Mouse (Mus musculus) olfactory bulb, adult 2 months (tissue): ENCODE data around the gene Qsox1.

ENCODE experiments used
- CTCF ChIP-seq: fragments of 200-500 bp; IDR thresholded peaks from 2 replicates; pipeline ENCODE4 v1.5.1; 2012; ENCODE audit warnings: low read depth, mild to moderate bottlenecking, low read length, moderate library complexity; ENCODE audit not compliant: insufficient read depth
- POLR2A ChIP-seq: fragments of 200-500 bp; IDR thresholded peaks from 2 replicates; pipeline ENCODE4 v1.6.1; 2012; ENCODE audit warnings: mild to moderate bottlenecking, low read depth, low read length, moderate library complexity; ENCODE audit not compliant: insufficient read depth

GRCm38 (mm10) chr1:155833610-155834009, 20.9 kb upstream of the Qsox1 start:
- TF ChIP-seq CTCF (no peak), POLR2A (no peak)
